In genomic region chr16:10783451-10783850, GRCm38 (mm10) we compare ENCODE assay signal across 8 mouse cellular contexts. TPM values are rescaled to one million over a fixed set of nuclear protein-coding genes. Genes with fewer than 3 reads are reported as not detected.
DNase-seq lines count a peak whose midpoint lies in the region; ATAC-seq and TF ChIP-seq lines count a peak whose summit lies in the region.
"Had no signal": no experiment of that assay in that cellular context is flagged by ENCODE, and none has a peak within 500 bp of the region (broad histone marks: within the 10 kb centered on the region; RNA-seq: fewer than 3 reads in every experiment).

No protein-coding gene starts in this region.

- H3K36me3 ChIP-seq in kidney, postnatal 0 days (ENCODE audit: insufficient read depth, low read length) = no peaks in the 10 kb centered on the region
- H3K36me3 ChIP-seq in embryonic facial prominence, embryonic 10.5 days (replicated peaks) = no peaks in the 10 kb centered on the region
- H3K36me3 ChIP-seq in hindbrain, embryonic 15.5 days = no peaks in the 10 kb centered on the region
- no peaks in the 10 kb centered on the region for H3K36me3 ChIP-seq in midbrain, embryonic 16.5 days (ENCODE audit: control insufficient read depth, insufficient read depth, low read length)

- H3K4me2 ChIP-seq in kidney, postnatal 0 days (ENCODE audit: low read length) = peak overlapping the region; percentile 85
- H3K4me2 ChIP-seq in hindbrain, embryonic 15.5 days = peak overlapping the region; percentile 90
- H3K4me2 ChIP-seq in midbrain, embryonic 16.5 days (ENCODE audit: low read length) = peak overlapping the region; percentile 99

- peaks cover 31% of the 10 kb centered on the region for H3K4me1 ChIP-seq in kidney, postnatal 0 days (replicated peaks; ENCODE audit: insufficient read depth, low read length)
- peaks cover 69% of the 10 kb centered on the region for H3K4me1 ChIP-seq in embryonic facial prominence, embryonic 10.5 days
- H3K4me1 ChIP-seq in hindbrain, embryonic 15.5 days (replicated peaks) = peaks cover 28% of the 10 kb centered on the region
- H3K4me1 ChIP-seq in midbrain, embryonic 16.5 days (ENCODE audit: control insufficient read depth, insufficient read depth, low read length) = peaks cover 16% of the 10 kb centered on the region

- peak overlapping the region; percentile 52; the same call in 1 of the 2 replicates for H3K4me3 ChIP-seq in kidney, postnatal 0 days (replicated peaks; ENCODE audit: low read depth, low read length)
- H3K4me3 ChIP-seq in embryonic facial prominence, embryonic 10.5 days = peak overlapping the region; percentile 78; the same call in 1 of the 2 replicates
- H3K4me3 ChIP-seq in hindbrain, embryonic 15.5 days = peak overlapping the region; percentile 70
- peak overlapping the region; percentile 66 for H3K4me3 ChIP-seq in midbrain, embryonic 16.5 days (ENCODE audit: low read depth, low read length)

- H3K9me3 ChIP-seq in kidney, postnatal 0 days (replicated peaks; ENCODE audit: low read length) = no peaks in the 10 kb centered on the region
- no peaks in the 10 kb centered on the region for H3K9me3 ChIP-seq in embryonic facial prominence, embryonic 10.5 days
- no peaks in the 10 kb centered on the region for H3K9me3 ChIP-seq in hindbrain, embryonic 15.5 days
- H3K9me3 ChIP-seq in midbrain, embryonic 16.5 days (replicated peaks; ENCODE audit: control insufficient read depth, low read length, poor library complexity, severe bottlenecking) = no peaks in the 10 kb centered on the region

- WGBS in kidney, postnatal 0 days = 57% methylated on average over 8 of the region's 8 CpGs
- WGBS in embryonic facial prominence, embryonic 10.5 days = 68% methylated on average over 8 of the region's 8 CpGs
- WGBS in hindbrain, embryonic 15.5 days = 74% methylated on average over 8 of the region's 8 CpGs
- WGBS in midbrain, embryonic 16.5 days = 78% methylated on average over 8 of the region's 8 CpGs

- no peak overlapping the region for H3K9ac ChIP-seq in kidney, postnatal 0 days (ENCODE audit: low read depth, low read length)
- no peak overlapping the region; the same call in 1 of the 2 replicates for H3K9ac ChIP-seq in hindbrain, embryonic 15.5 days
- H3K9ac ChIP-seq in midbrain, embryonic 16.5 days (ENCODE audit: low read depth, low read length) = no peak overlapping the region

- H3K27me3 ChIP-seq in kidney, postnatal 0 days (ENCODE audit: insufficient read depth, low read length) = no peaks in the 10 kb centered on the region
- peaks cover 27% of the 10 kb centered on the region for H3K27me3 ChIP-seq in embryonic facial prominence, embryonic 10.5 days (replicated peaks; ENCODE audit: low read depth, poor library complexity, severe bottlenecking)
- no peaks in the 10 kb centered on the region for H3K27me3 ChIP-seq in hindbrain, embryonic 15.5 days
- no peaks in the 10 kb centered on the region for H3K27me3 ChIP-seq in midbrain, embryonic 16.5 days (ENCODE audit: control insufficient read depth, insufficient read depth, low read depth, low read length)

- H3K27ac ChIP-seq in kidney, postnatal 0 days = no peak overlapping the region
- no peak overlapping the region for H3K27ac ChIP-seq in embryonic facial prominence, embryonic 10.5 days (replicated peaks)
- no peak overlapping the region for H3K27ac ChIP-seq in hindbrain, embryonic 15.5 days (replicated peaks)
- no peak overlapping the region for H3K27ac ChIP-seq in midbrain, embryonic 16.5 days (ENCODE audit: low read length)

- TF ChIP-seq CTCF in kidney, postnatal 0 days (IDR thresholded peaks at IDR 0.05; ENCODE audit: low read depth) = no peak

- ATAC-seq in kidney, postnatal 0 days (replicated peaks; ENCODE audit: low FRiP score, low read depth) = no peak
- no peak for ATAC-seq in hindbrain, embryonic 15.5 days (ENCODE audit: low FRiP score, low read depth)
- no peak for ATAC-seq in midbrain, embryonic 16.5 days

- no peak for DNase-seq in kidney, postnatal 0 days (ENCODE audit: low spot score)
- no peak for DNase-seq in kidney, adult 8-10 months
- DNase-seq in embryonic facial prominence, embryonic 10.5 days (ENCODE audit: low spot score) = no peak
- no peak for DNase-seq in adipocyte (ENCODE audit: low spot score)
- DNase-seq in adrenal gland, postnatal 36 days = no peak

RNA-seq across cellular contexts. Expression of gene Socs1, which starts 1.9 kb away (rescaled TPM):
- 7.4 and 7.8 TPM in 2 replicates for polyA plus RNA-seq in kidney, postnatal 0 days (2015; fragmentation: Nextera tagmentation; extraction: Ambion mirVana)
- polyA plus RNA-seq in embryonic facial prominence, embryonic 10.5 days (2016; fragmentation: Nextera tagmentation; extraction: Ambion mirVana) = 3.7 and 4.2 TPM in 2 replicates
- 5.0 and 5.4 TPM in 2 replicates for polyA plus RNA-seq in hindbrain, embryonic 15.5 days (2015; fragmentation: Nextera tagmentation; extraction: Ambion mirVana)
- polyA plus RNA-seq in midbrain, embryonic 16.5 days (2015; fragmentation: Nextera tagmentation; extraction: Ambion mirVana) = 4.0 and 5.0 TPM in 2 replicates
- total RNA-seq in adrenal gland, postnatal 36 days (2021) = 1 to 10 TPM; 3.1 to 3.5 TPM

RNA-seq across cellular contexts. Expression of gene Tnp2, which starts 5.0 kb away (rescaled TPM):
- polyA plus RNA-seq in kidney, postnatal 0 days (2015; fragmentation: Nextera tagmentation; extraction: Ambion mirVana) = not detected in 2 replicates
- not detected in 2 replicates for polyA plus RNA-seq in embryonic facial prominence, embryonic 10.5 days (2016; fragmentation: Nextera tagmentation; extraction: Ambion mirVana)
- polyA plus RNA-seq in hindbrain, embryonic 15.5 days (2015; fragmentation: Nextera tagmentation; extraction: Ambion mirVana) = not detected in 2 replicates
- polyA plus RNA-seq in midbrain, embryonic 16.5 days (2015; fragmentation: Nextera tagmentation; extraction: Ambion mirVana) = not detected in 2 replicates
- total RNA-seq in adrenal gland, postnatal 36 days (2021) = not detected
- total RNA-seq: layer of hippocampus, postnatal 10 days had no signal

RNA-seq across cellular contexts. Expression of gene Prm3, which starts 7.3 kb away (rescaled TPM):
- not detected in 2 replicates for polyA plus RNA-seq in kidney, postnatal 0 days (2015; fragmentation: Nextera tagmentation; extraction: Ambion mirVana)
- not detected in 2 replicates for polyA plus RNA-seq in embryonic facial prominence, embryonic 10.5 days (2016; fragmentation: Nextera tagmentation; extraction: Ambion mirVana)
- polyA plus RNA-seq in hindbrain, embryonic 15.5 days (2015; fragmentation: Nextera tagmentation; extraction: Ambion mirVana) = not detected in 2 replicates
- not detected in 2 replicates for polyA plus RNA-seq in midbrain, embryonic 16.5 days (2015; fragmentation: Nextera tagmentation; extraction: Ambion mirVana)
- total RNA-seq in adrenal gland, postnatal 36 days (2021) = not detected
- total RNA-seq: layer of hippocampus, postnatal 10 days had no signal

RNA-seq across cellular contexts. Expression of gene Prm2, which starts 12.5 kb away (rescaled TPM):
- not detected in 2 replicates for polyA plus RNA-seq in kidney, postnatal 0 days (2015; fragmentation: Nextera tagmentation; extraction: Ambion mirVana)
- not detected in 2 replicates for polyA plus RNA-seq in embryonic facial prominence, embryonic 10.5 days (2016; fragmentation: Nextera tagmentation; extraction: Ambion mirVana)
- polyA plus RNA-seq in hindbrain, embryonic 15.5 days (2015; fragmentation: Nextera tagmentation; extraction: Ambion mirVana) = not detected in 2 replicates
- polyA plus RNA-seq in midbrain, embryonic 16.5 days (2015; fragmentation: Nextera tagmentation; extraction: Ambion mirVana) = not detected in 2 replicates
- not detected for total RNA-seq in adrenal gland, postnatal 36 days (2021)
- total RNA-seq: layer of hippocampus, postnatal 10 days had no signal

RNA-seq across cellular contexts. Expression of gene Prm1, which starts 22.2 kb away (rescaled TPM):
- polyA plus RNA-seq in kidney, postnatal 0 days (2015; fragmentation: Nextera tagmentation; extraction: Ambion mirVana) = not detected in 2 replicates
- polyA plus RNA-seq in embryonic facial prominence, embryonic 10.5 days (2016; fragmentation: Nextera tagmentation; extraction: Ambion mirVana) = 0.36 TPM in 1 of 2 replicates, not detected in the other
- polyA plus RNA-seq in hindbrain, embryonic 15.5 days (2015; fragmentation: Nextera tagmentation; extraction: Ambion mirVana) = 0.36 and 0.52 TPM in 2 replicates
- polyA plus RNA-seq in midbrain, embryonic 16.5 days (2015; fragmentation: Nextera tagmentation; extraction: Ambion mirVana) = 0.46 and 0.70 TPM in 2 replicates
- total RNA-seq in adrenal gland, postnatal 36 days (2021) = not detected
- total RNA-seq: layer of hippocampus, postnatal 10 days had no signal
